Mouse (Mus musculus) MEL (cell line): ENCODE measurements around the gene Hmcn2. TPM values are rescaled to one million over a fixed set of nuclear protein-coding genes. Genes with fewer than 3 reads are reported as not detected.

Experiments used
- DNase-seq: peaks from one replicate; pipeline ENCODE4 v3.0.0; 2011; ENCODE audit warnings: low read depth, low spot score
- H3K27ac ChIP-seq: 2 replicates; pipeline ENCODE4 v1.5.1; 2012; ENCODE audit warnings: low read depth, mild to moderate bottlenecking, control low read depth, low read length, moderate library complexity; ENCODE audit not compliant: control insufficient read depth
- H3K27me3 ChIP-seq, 2 experiments: fragments of 150-350 bp in 1 of 2; sonication (generic) in 1 of 2; 2 replicates each; pipeline ENCODE4 v1.6.1; 2012; ENCODE audit warnings: low read length in 2 of 2, mild to moderate bottlenecking in 2 of 2, improper control_type of control experiment in 1 of 2, moderate library complexity in 1 of 2; ENCODE audit not compliant: insufficient read depth in 2 of 2, control insufficient read depth in 1 of 2
- H3K36me3 ChIP-seq, 2 experiments: 2 replicates each; pipeline ENCODE4 v1.6.1; 2012 to 2014; ENCODE audit warnings: low read length in 2 of 2, improper control_type of control experiment in 1 of 2, inconsistent platforms in 1 of 2, mild to moderate bottlenecking in 1 of 2; ENCODE audit not compliant: insufficient read depth in 2 of 2, control insufficient read depth in 1 of 2
- H3K4me1 ChIP-seq, 2 experiments: fragments of 150-350 bp in 1 of 2; sonication (generic) in 1 of 2; 2 replicates each; pipeline ENCODE4 v1.6.1; 2012; ENCODE audit warnings: low read length in 2 of 2, improper control_type of control experiment in 1 of 2, mild to moderate bottlenecking in 1 of 2; ENCODE audit not compliant: insufficient read depth in 2 of 2, control insufficient read depth in 1 of 2
- H3K4me3 ChIP-seq, 2 experiments: fragments of 150-350 bp in 1 of 2; sonication (generic) in 1 of 2; 2 replicates each; pipeline ENCODE4 v1.5.1; 2012; ENCODE audit warnings: low read depth in 2 of 2, low read length in 2 of 2, mild to moderate bottlenecking in 2 of 2, moderate library complexity in 2 of 2, control low read depth in 1 of 2, improper control_type of control experiment in 1 of 2; ENCODE audit not compliant: control insufficient read depth in 1 of 2, insufficient read depth in 1 of 2
- H3K79me2 ChIP-seq: 2 replicates; pipeline ENCODE4 v1.6.1; 2012; ENCODE audit warnings: mild to moderate bottlenecking, low read length, moderate library complexity; ENCODE audit not compliant: control insufficient read depth, poor library complexity, insufficient read depth
- H3K9ac ChIP-seq: 2 replicates; pipeline ENCODE4 v1.6.1; 2012; ENCODE audit warnings: low read depth, mild to moderate bottlenecking, control low read depth, low read length, moderate library complexity; ENCODE audit not compliant: control insufficient read depth, poor library complexity, severe bottlenecking
- H3K9me3 ChIP-seq: fragments of 150-350 bp; sonication (generic); replicated peaks from 2 replicates; pipeline ENCODE4 v1.6.1; 2012; ENCODE audit warnings: mild to moderate bottlenecking, low read length, improper control_type of control experiment, moderate library complexity; ENCODE audit not compliant: insufficient read depth
- BHLHE40 ChIP-seq: IDR thresholded peaks from 2 replicates; pipeline ENCODE4 v1.6.1; 2012; ENCODE audit warnings: low read depth, mild to moderate bottlenecking, inconsistent platforms, low read length, improper control_type of control experiment, borderline replicate concordance
- CHD1 ChIP-seq: IDR thresholded peaks from 2 replicates; pipeline ENCODE4 v1.6.1; 2012; ENCODE audit warnings: low read depth, mild to moderate bottlenecking, inconsistent platforms, low read length, improper control_type of control experiment
- CHD2 ChIP-seq: IDR thresholded peaks from 2 replicates; pipeline ENCODE4 v1.6.1; 2011; ENCODE audit warnings: low read length, improper control_type of control experiment
- CTCF ChIP-seq, 3 experiments: IDR thresholded peaks in 2 of 3; conservative IDR thresholded peaks in 1 of 3; 2 replicates each; pipeline ENCODE4 v1.5.1; 2011 to 2012; ENCODE audit warnings: low read length in 3 of 3, low read depth in 2 of 3, mild to moderate bottlenecking in 2 of 3, improper control_type of control experiment in 1 of 3, inconsistent platforms in 1 of 3, mixed read lengths in 1 of 3, moderate library complexity in 1 of 3; ENCODE audit not compliant: control insufficient read depth in 1 of 3, insufficient read depth in 1 of 3, poor library complexity in 1 of 3, severe bottlenecking in 1 of 3
- E2F4 ChIP-seq: IDR thresholded peaks from 2 replicates; pipeline ENCODE4 v1.6.1; 2011; ENCODE audit warnings: low read depth, low read length, improper control_type of control experiment, borderline replicate concordance
- ELF1 ChIP-seq: IDR thresholded peaks from 2 replicates; pipeline ENCODE4 v1.6.1; 2014; ENCODE audit warnings: low read depth, mild to moderate bottlenecking, inconsistent platforms, low read length, improper control_type of control experiment, moderate library complexity
- JUND ChIP-seq: IDR thresholded peaks from 2 replicates; pipeline ENCODE4 v1.6.1; 2011; ENCODE audit warnings: low read depth, mild to moderate bottlenecking, improper control_type of control experiment, low read length
- KAT2A ChIP-seq: conservative IDR thresholded peaks from 2 replicates; pipeline ENCODE4 v1.6.1; 2012; ENCODE audit warnings: low read depth, low read length, improper control_type of control experiment, inconsistent platforms
- MAFK ChIP-seq: IDR thresholded peaks from 2 replicates; pipeline ENCODE4 v1.6.1; 2011; ENCODE audit warnings: low read depth, mild to moderate bottlenecking, low read length, improper control_type of control experiment, borderline replicate concordance
- MAZ ChIP-seq: IDR thresholded peaks from 2 replicates; pipeline ENCODE4 v1.6.1; 2012; ENCODE audit warnings: low read depth, mild to moderate bottlenecking, inconsistent platforms, low read length, improper control_type of control experiment
- MEF2A ChIP-seq: IDR thresholded peaks from 2 replicates; pipeline ENCODE4 v1.6.1; 2014; ENCODE audit warnings: low read depth, mild to moderate bottlenecking, inconsistent platforms, low read length, improper control_type of control experiment; ENCODE audit not compliant: poor library complexity, insufficient replicate concordance, severe bottlenecking; ENCODE audit errors: extremely low read depth
- MXI1 ChIP-seq: IDR thresholded peaks from 2 replicates; pipeline ENCODE4 v1.6.1; 2011; ENCODE audit warnings: mild to moderate bottlenecking, low read depth, low read length, improper control_type of control experiment
- MYB ChIP-seq: IDR thresholded peaks from 2 replicates; pipeline ENCODE4 v1.6.1; 2011; ENCODE audit warnings: mild to moderate bottlenecking, low read depth, low read length, improper control_type of control experiment
- MYC ChIP-seq: IDR thresholded peaks from 2 replicates; pipeline ENCODE4 v1.6.1; 2011; ENCODE audit warnings: low read depth, mild to moderate bottlenecking, low read length, improper control_type of control experiment, moderate library complexity
- NELFE ChIP-seq: IDR thresholded peaks from 2 replicates; pipeline ENCODE4 v1.6.1; 2011; ENCODE audit warnings: low read depth, low read length, improper control_type of control experiment
- RAD21 ChIP-seq: IDR thresholded peaks from 2 replicates; pipeline ENCODE4 v1.6.1; 2011; ENCODE audit warnings: mild to moderate bottlenecking, low read depth, low read length, improper control_type of control experiment
- SIN3A ChIP-seq: IDR thresholded peaks from 2 replicates; pipeline ENCODE4 v1.6.1; 2012; ENCODE audit warnings: low read length, improper control_type of control experiment, inconsistent platforms
- TCF12 ChIP-seq: IDR thresholded peaks from 2 replicates; pipeline ENCODE4 v1.6.1; 2014; ENCODE audit warnings: low read depth, mild to moderate bottlenecking, inconsistent platforms, low read length, improper control_type of control experiment, moderate library complexity
- UBTF ChIP-seq: IDR thresholded peaks from 2 replicates; pipeline ENCODE4 v1.6.1; 2012; ENCODE audit warnings: low read depth, mild to moderate bottlenecking, inconsistent platforms, low read length, improper control_type of control experiment, moderate library complexity, borderline replicate concordance; ENCODE audit not compliant: insufficient read depth
- USF1 ChIP-seq: IDR thresholded peaks from 2 replicates; pipeline ENCODE4 v1.6.1; 2014; ENCODE audit warnings: low read depth, mild to moderate bottlenecking, inconsistent platforms, low read length, improper control_type of control experiment, moderate library complexity
- ZMIZ1 ChIP-seq: IDR thresholded peaks from 2 replicates; pipeline ENCODE4 v1.6.1; 2012; ENCODE audit warnings: low read depth, mild to moderate bottlenecking, inconsistent platforms, low read length, improper control_type of control experiment, moderate library complexity
- ZNF384 ChIP-seq: IDR thresholded peaks from 2 replicates; pipeline ENCODE4 v1.6.1; 2012; ENCODE audit warnings: low read depth, mild to moderate bottlenecking, inconsistent platforms, low read length, improper control_type of control experiment
- polyA plus RNA-seq, 2 experiments: library from polyadenylated mRNA; stranded (reverse) in 1 of 2; unstranded in 1 of 2; fragments of >175 nt in 1 of 2; fragments of >200 nt in 1 of 2; gene quantifications; 2 replicates each; pipeline versions ENCODE4 v1.2.1 to v1.2.4; 2012; ENCODE audit warnings: low replicate concordance in 2 of 2, low read depth in 1 of 2; ENCODE audit not compliant: insufficient read length in 2 of 2, insufficient read depth in 1 of 2, missing spikeins in 1 of 2
- total RNA-seq: library from RNA; depleted of rRNA; stranded (reverse); fragments of 300-350 nt; gene quantifications from 2 replicates; pipeline ENCODE4 v1.2.3, GENCODE M21; 2012

The Hmcn2 gene
- total and polyA plus RNA-seq, 3 experiments = 0.18 TPM; not detected in 2

DNA sequence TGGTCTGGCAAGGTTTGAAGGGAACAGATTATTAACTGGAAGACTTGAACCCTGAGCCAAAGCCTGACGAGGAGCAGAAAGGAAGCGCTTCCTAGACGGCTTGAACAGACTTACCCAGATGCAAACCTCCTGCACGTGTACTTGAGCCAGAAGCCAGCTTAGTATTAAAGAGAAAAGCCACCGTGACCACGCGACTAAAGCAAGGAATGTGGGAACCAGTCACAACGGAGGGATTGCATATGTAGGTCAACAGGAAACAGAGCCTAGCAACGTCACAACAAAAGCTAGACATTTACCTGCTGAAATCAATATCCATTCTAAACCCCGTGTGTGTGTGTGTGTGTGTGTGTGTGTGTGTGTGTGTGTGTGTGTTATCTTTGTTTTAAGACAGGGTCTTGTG lies 13.0 kb downstream of the Hmcn2 start:
- Histone ChIP-seq H3K27me3 (peaks cover 2 to 13% of the 10 kb centered on the region in 2 experiments; a peak in 2 of 4 replicates), H3K9ac (no peak overlapping the region), H3K36me3 (no peaks in the 10 kb centered on the region), H3K4me3 (no peak overlapping the region), H3K4me1 (no peaks in the 10 kb centered on the region), H3K9me3 (no peaks in the 10 kb centered on the region), H3K27ac (no peak overlapping the region), H3K79me2 (no peaks in the 10 kb centered on the region)
- DNase-seq = no peak
- TF ChIP-seq ZMIZ1 (no peak), CHD2 (no peak), CHD1 (no peak), UBTF (no peak), MYC (no peak), ZNF384 (no peak), ELF1 (no peak), NELFE (no peak), MAZ (no peak), MEF2A (no peak), MXI1 (no peak), RAD21 (no peak), MAFK (no peak), BHLHE40 (no peak), MYB (no peak)

DNA sequence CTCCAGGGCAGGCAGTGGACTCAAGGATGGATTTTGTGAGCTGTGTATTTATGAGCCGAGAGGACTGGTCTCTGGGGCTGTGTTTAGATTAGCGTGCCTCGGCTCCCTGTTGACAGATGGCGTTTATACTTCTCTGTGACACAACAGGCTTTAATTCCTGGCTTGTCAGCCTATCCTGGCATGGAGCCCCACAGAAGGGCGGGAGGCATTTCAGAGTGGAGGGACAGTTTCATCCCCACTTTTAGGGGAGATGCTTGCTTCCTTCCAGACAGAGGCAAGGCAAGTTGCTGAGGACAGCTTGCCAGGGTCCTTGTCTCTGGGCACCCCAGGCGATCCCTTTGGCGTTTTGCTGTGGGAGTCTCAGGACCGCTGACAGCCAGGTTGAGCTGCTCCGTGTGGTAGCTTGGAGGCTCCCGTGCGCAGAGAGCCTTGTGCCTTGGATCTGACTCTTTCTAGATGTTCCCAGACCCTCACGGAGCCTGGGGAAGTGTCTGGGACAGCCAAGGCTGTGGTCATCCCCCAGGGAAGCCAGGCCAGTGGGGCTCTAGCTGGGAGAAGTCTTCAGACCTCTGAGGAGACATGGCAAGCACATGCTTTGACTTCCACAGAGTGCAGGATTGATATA lies 23.6 kb downstream of the Hmcn2 start:
- Histone ChIP-seq H3K27me3 (peaks cover 0 to 2% of the 10 kb centered on the region in 2 experiments; a peak in 2 of 4 replicates), H3K9ac (no peak overlapping the region), H3K4me3 (no peak overlapping the region), H3K79me2 (no peaks in the 10 kb centered on the region), H3K9me3 (no peaks in the 10 kb centered on the region), H3K36me3 (no peaks in the 10 kb centered on the region), H3K4me1 (no peaks in the 10 kb centered on the region), H3K27ac (no peak overlapping the region)
- no peak for TF ChIP-seq ZNF384
- no peak for TF ChIP-seq MAZ
- TF ChIP-seq TCF12 = no peak
- TF ChIP-seq JUND = no peak
- TF ChIP-seq CHD2 = no peak
- TF ChIP-seq SIN3A = no peak
- TF ChIP-seq CHD1 = no peak
- no peak for TF ChIP-seq KAT2A
- TF ChIP-seq USF1 = no peak
- TF ChIP-seq E2F4 = no peak
- no peak for TF ChIP-seq CTCF (IDR thresholded peaks at IDR 0.05 in 2 of 3, conservative IDR thresholded peaks at IDR 0.05 in 1 of 3; ENCODE audit: control insufficient read depth in 1 of 3, insufficient read depth in 1 of 3, low read depth in 2 of 3, low read length in 3 of 3, poor library complexity in 1 of 3, severe bottlenecking in 1 of 3)
- no peak for DNase-seq
